Mouse (Mus musculus) midbrain, embryonic 12.5 days (tissue): Measurements from ENCODE around the gene Slc34a2. TPM values are rescaled to one million over a fixed set of nuclear protein-coding genes. Genes with fewer than 3 reads are reported as not detected.

Source experiments
- ATAC-seq: fragments of 200-750 bp; cut with Nextera tagmentation; 2 replicates; pipeline ENCODE4 v1.8.0; 2017; ENCODE audit warnings: low read depth, moderate TSS enrichment, moderate library complexity; ENCODE audit not compliant: low FRiP score
- H3K27ac ChIP-seq: fragments of 300-500 bp; sonication (generic); replicated peaks from 2 replicates; pipeline ENCODE4 v1.5.1; 2016; ENCODE audit warnings: mild to moderate bottlenecking
- H3K27me3 ChIP-seq: fragments of 300-500 bp; sonication (generic); 2 replicates; pipeline ENCODE4 v1.6.1; 2016; ENCODE audit warnings: mild to moderate bottlenecking
- H3K36me3 ChIP-seq: fragments of 300-500 bp; sonication (generic); 2 replicates; pipeline ENCODE4 v1.6.1; 2016
- H3K4me1 ChIP-seq: fragments of 300-500 bp; sonication (generic); 2 replicates; pipeline ENCODE4 v1.6.1; 2016
- H3K4me2 ChIP-seq: fragments of 300-500 bp; sonication (generic); replicated peaks from 2 replicates; pipeline ENCODE4 v1.6.1; 2016; ENCODE audit warnings: mild to moderate bottlenecking, moderate library complexity
- H3K4me3 ChIP-seq: fragments of 300-500 bp; sonication (generic); 2 replicates; pipeline ENCODE4 v1.5.1; 2016; ENCODE audit warnings: mild to moderate bottlenecking
- H3K9ac ChIP-seq: fragments of 300-500 bp; sonication (generic); replicated peaks from 2 replicates; pipeline ENCODE4 v1.6.1; 2016; ENCODE audit warnings: mild to moderate bottlenecking, moderate library complexity
- H3K9me3 ChIP-seq: fragments of 300-500 bp; sonication (generic); 2 replicates; pipeline ENCODE4 v1.6.1; 2016; ENCODE audit warnings: mild to moderate bottlenecking
- WGBS: fragments of 180-500 bp; shearing (Covaris S2); methylation state at CpG from one replicate; pipeline ENCODE4 v1.1.7; 2016; 5-methylcytosine and 5-hydroxymethylcytosine counted together
- polyA plus RNA-seq: library from polyadenylated mRNA; unstranded; fragments of >200 nt; fragmentation: Nextera tagmentation; extraction: Ambion mirVana; gene quantifications from 2 replicates; pipeline ENCODE4 v1.2.1, GENCODE M21; 2016

Gene Slc34a2
- not detected in 2 replicates for polyA plus RNA-seq

DNA sequence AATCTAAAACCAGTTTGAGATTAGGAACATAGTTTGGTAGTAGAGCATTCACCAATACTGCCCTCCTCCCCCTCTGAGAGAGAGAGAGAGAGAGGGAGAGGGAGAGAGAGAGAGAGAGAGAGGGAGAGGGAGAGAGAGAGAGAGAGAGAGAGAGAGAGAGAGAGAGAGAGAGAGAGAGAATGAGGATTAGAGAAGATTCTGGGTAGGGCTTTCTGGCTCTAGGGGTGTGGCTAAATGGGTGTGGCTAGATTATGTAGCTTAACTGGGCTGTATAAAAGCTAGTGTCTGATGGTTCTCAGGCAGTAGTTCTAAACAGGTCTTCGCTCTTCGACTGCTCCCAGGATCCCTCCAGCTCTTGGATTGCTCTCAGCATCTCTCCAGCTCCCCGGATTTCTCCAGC, at the start of gene Slc34a2:
TSS of gene Slc34a2 (plus strand) at position 301 of the 400 bp plus-strand sequence.
- no peak within 1 kb of the TSS for H3K9ac ChIP-seq
- H3K4me2 ChIP-seq: no peak within 1 kb of the TSS
- H3K4me1 ChIP-seq: no peaks in the 10 kb centered on the region
- H3K27me3 ChIP-seq: no peaks in the 10 kb centered on the region
- ATAC-seq: no peak
- H3K4me3 ChIP-seq: no peak within 1 kb of the TSS
- H3K36me3 ChIP-seq: no peaks in the 10 kb centered on the region
- H3K9me3 ChIP-seq: no peaks in the 10 kb centered on the region
- 78% methylated on average over 3 of the region's 3 CpGs for WGBS
- H3K27ac ChIP-seq: no peak within 1 kb of the TSS

DNA sequence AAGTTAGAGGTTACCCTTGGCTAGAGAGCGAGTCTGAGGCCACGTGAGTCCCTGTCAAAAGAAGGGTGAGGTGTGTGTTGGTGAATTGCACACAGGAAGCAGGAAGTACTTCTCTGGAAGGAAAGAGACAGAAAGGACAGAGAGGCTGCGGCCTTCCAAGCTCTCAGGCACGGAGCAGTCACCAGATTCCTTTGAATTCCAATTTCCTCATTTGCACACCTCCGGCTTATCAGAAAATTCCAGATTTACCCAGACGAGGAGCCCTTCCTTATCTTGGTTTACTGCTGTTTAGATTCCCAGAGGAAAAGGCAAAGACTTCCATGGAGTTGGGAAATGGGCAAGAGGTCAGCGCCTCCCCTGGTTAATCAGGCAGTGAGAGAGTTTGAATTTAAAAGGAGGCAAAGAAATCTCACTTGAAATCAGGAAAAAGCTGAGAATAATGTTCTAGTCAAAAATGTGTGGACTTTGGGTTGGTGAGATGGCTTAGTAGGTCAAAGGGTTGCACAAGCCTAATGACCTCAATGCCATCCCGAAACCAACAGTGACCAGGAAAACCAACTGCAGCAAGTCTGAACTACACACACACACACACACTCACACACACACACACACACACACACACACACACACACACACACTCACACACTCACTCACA, 47.1 kb upstream of the Slc34a2 start:
- Histone ChIP-seq H3K27me3 (no peaks in the 10 kb centered on the region), H3K9me3 (no peaks in the 10 kb centered on the region), H3K4me2 (no peak overlapping the region), H3K4me3 (no peak overlapping the region), H3K27ac (no peak overlapping the region), H3K36me3 (no peaks in the 10 kb centered on the region), H3K4me1 (no peaks in the 10 kb centered on the region), H3K9ac (no peak overlapping the region)
- ATAC-seq: no peak
- 82% methylated on average over 8 of the region's 8 CpGs for WGBS

DNA sequence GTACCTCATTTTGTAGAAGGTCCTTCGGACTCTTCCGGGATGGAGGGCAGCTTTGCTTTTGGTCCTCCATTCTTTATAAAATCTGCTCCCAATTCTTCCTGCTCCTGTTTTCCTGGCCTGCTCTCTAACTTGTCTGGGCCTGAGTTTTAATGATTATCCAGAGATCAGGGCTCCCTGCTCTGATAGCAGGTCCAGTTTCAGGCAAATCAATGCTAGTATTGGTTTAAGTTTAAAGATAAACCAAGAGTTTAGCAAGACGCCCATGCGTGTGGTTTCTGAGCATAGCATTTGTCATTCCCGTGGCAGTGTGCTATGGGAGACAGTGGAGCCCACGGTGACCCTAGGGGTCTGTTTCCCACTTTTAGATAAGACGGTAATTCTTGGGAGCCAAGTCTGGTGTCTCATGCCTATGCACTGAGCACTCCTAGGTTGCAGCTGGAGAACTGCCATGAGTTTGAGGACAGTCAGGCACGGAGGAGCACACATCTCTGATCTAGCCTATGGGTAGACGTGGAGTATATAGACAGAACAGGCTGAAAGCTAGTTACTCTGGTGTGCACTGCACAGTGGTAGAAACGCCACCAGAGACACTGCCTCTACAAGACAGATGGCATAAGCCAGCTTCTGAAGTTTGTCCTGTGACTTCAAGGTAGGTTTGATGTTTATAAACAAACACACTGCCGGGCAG, 45.5 kb upstream of the Slc34a2 start:
- Histone ChIP-seq H3K4me2 (no peak overlapping the region), H3K9ac (no peak overlapping the region), H3K4me1 (peaks cover 8% of the 10 kb centered on the region), H3K4me3 (no peak overlapping the region), H3K36me3 (no peaks in the 10 kb centered on the region), H3K27ac (no peak overlapping the region), H3K27me3 (no peaks in the 10 kb centered on the region), H3K9me3 (no peaks in the 10 kb centered on the region)
- no peak for ATAC-seq
- WGBS: 91% methylated on average over 11 of the region's 11 CpGs

DNA sequence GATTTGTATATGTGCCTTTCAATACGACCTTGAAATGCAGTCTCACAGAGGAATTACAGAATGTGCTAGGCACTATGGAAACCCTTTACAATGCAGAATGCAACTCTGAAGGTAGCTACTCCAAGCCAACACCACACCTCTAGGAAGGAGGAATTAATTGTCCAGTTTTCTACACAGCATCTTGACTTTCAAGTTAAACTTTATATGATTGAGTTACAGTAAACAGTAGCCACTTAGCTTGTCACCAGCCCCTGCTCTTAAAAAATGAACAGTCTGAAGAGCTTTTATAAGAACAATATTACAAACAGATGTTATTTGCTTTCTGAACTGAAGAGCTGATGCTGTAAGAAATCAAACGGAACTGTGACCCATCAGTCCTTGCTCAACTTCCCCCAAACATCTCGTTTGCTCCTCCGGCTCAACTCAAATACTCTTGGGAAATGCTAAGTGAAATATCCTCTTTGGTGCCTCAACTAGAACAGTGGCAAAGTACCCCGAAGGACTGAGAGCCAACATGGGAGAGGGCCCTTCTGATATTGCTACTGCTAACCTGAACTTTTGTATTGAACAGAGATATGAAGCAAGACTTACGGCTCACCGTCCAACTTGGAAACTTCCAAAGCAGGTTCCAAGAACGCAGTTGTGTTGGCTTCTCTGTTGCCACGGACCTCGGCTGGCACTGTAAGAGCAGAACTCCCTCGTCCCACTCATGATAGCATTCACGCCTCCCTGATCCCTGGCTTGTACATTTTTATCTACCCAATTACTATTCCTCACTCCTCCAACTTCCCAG, 44.2 kb upstream of the Slc34a2 start:
- peaks cover 8% of the 10 kb centered on the region for H3K4me1 ChIP-seq
- H3K4me2 ChIP-seq: no peak overlapping the region
- H3K4me3 ChIP-seq: no peak overlapping the region
- H3K9ac ChIP-seq: no peak overlapping the region
- ATAC-seq: no peak
- no peaks in the 10 kb centered on the region for H3K9me3 ChIP-seq
- no peaks in the 10 kb centered on the region for H3K27me3 ChIP-seq
- H3K36me3 ChIP-seq: no peaks in the 10 kb centered on the region
- H3K27ac ChIP-seq: no peak overlapping the region
- 90% methylated on average over 12 of the region's 12 CpGs for WGBS

DNA sequence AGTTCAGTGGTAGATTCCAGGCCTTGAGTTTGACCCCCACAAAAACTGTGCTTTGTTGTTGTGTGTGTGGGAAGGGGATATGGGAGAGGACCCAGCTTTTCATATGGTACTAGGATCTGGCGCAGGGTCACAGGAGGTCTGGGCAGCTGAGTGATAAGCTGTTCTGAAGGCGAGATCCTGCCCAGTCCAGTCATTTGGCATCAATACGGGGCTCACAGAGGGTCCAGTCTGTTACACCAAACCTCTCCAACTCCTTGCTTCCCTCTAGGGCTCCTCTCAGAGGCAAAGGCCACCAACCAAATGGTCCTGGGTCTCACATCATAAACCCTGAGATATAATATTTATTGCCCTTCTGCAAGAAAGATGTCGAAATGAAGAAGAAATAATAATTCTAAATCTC, 42.4 kb upstream of the Slc34a2 start:
- Histone ChIP-seq H3K4me2 (no peak overlapping the region), H3K27me3 (no peaks in the 10 kb centered on the region), H3K4me3 (no peak overlapping the region), H3K9me3 (no peaks in the 10 kb centered on the region), H3K9ac (no peak overlapping the region), H3K36me3 (no peaks in the 10 kb centered on the region), H3K27ac (no peak overlapping the region), H3K4me1 (peaks cover 8% of the 10 kb centered on the region)
- no peak for ATAC-seq
- 88% methylated on average over 4 of the region's 4 CpGs for WGBS

DNA sequence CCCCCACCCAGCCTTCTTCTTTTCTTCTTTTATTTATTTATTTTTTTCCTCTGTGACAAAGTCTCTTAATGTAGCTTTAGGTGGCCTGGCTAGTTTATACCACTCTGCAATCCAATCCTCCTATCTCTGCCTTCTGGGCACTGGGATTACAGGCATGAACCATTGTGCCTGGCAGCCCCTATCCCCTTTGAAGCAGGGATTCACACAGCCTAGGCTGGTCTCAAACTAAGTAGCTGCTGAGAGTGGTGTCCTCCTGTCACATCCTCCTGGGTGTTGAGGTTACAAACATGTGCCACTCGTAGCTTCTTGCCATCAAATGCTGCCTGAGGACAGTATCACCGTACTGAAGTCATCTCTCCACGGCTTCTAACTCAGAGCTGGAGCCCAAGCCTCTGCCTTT, 41.7 kb upstream of the Slc34a2 start:
- Histone ChIP-seq H3K9ac (no peak overlapping the region), H3K4me3 (no peak overlapping the region), H3K4me1 (peaks cover 8% of the 10 kb centered on the region), H3K27ac (no peak overlapping the region), H3K9me3 (no peaks in the 10 kb centered on the region), H3K27me3 (no peaks in the 10 kb centered on the region), H3K4me2 (no peak overlapping the region), H3K36me3 (no peaks in the 10 kb centered on the region)
- ATAC-seq: 0 out of 2 replicates have a peak, but pooled peaks have one; percentile 19
- 27% methylated on average over 3 of the region's 3 CpGs for WGBS

DNA sequence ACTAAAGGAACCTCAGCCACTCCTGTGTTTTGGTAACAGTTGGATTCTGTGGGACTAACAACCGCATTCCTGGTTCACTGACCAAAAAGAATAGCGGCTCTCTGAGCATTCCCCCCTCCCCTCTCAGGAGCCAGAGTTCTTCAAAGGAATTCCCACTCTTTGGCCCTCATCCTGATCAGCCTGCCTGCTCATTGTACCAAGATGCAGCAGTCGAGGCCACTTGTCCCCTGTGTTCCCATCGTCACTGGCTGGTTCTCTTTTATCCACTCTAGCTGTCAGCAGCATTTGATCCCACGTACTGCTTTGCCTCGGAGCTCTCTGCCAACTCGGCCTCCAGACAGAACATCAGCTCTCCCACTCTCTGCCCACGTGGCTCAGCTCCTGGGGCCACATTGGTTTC, 41.3 kb upstream of the Slc34a2 start:
- Histone ChIP-seq H3K4me1 (peaks cover 8% of the 10 kb centered on the region), H3K36me3 (no peaks in the 10 kb centered on the region), H3K9ac (no peak overlapping the region), H3K27me3 (no peaks in the 10 kb centered on the region), H3K4me2 (no peak overlapping the region), H3K9me3 (no peaks in the 10 kb centered on the region), H3K4me3 (no peak overlapping the region), H3K27ac (no peak overlapping the region)
- 17% methylated on average over 8 of the region's 8 CpGs for WGBS
- peak; percentile 41; the same call in 1 of the 2 replicates for ATAC-seq

DNA sequence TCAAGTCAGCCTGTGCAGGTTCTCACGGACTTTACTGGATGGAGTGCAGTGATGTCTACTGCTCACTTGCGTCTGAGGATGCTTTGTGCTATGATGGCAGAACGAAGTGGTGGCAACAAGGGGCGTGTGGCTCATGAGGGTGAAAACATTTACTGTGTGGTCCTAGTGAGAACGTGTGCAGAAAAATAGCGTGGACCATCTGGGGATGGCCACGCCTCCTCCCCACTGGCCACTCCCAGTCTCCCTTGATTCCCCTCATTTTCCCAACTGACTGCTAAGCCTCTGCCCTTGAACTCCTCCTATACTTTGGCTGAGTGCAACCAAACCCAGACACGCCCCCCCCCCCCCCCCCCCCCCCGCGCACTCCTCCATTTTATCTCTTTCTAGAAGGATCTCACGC, 40.8 kb upstream of the Slc34a2 start:
- Histone ChIP-seq H3K36me3 (no peaks in the 10 kb centered on the region), H3K27me3 (no peaks in the 10 kb centered on the region), H3K4me3 (no peak overlapping the region), H3K4me2 (no peak overlapping the region), H3K9ac (no peak overlapping the region), H3K27ac (no peak overlapping the region), H3K9me3 (no peaks in the 10 kb centered on the region), H3K4me1 (peaks cover 8% of the 10 kb centered on the region)
- WGBS: 77% methylated on average over 11 of the region's 11 CpGs
- no peak for ATAC-seq

DNA sequence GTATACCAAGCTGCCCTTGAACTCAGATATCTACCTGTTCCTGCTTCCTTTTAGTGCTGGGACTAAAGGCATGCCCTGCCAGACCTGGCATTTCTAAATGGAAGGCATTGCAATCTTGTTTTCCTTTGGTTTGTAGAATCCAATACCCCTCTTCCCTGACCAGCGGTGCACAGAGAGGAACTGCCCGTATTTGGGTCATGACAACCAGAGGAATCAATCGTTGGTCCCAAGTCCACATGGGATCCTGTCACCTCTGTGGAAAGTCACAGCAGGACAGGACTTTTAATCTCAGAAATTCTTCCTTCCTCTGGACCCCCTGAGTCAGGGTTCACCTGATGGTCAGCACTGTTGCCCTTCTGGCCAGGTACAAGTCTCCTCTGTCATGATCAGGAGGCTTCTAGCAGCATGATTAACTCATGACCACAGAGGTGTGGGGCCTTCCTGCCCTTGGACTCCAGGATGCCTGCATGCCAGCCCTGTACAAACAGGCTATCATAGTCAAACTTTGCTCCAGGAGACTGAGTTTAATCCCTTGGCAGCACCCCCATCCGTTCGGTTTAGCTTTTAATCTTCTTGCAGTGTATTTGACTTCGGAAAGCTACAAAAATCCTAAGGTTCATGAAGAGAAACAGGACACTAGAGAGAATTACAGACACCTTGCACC, 39.7 kb upstream of the Slc34a2 start:
- Histone ChIP-seq H3K4me1 (peaks cover 8% of the 10 kb centered on the region), H3K4me2 (no peak overlapping the region), H3K9me3 (no peaks in the 10 kb centered on the region), H3K27me3 (no peaks in the 10 kb centered on the region), H3K4me3 (no peak overlapping the region), H3K9ac (no peak overlapping the region), H3K36me3 (no peaks in the 10 kb centered on the region), H3K27ac (no peak overlapping the region)
- WGBS: 83% methylated on average over 6 of the region's 6 CpGs
- ATAC-seq: no peak

DNA sequence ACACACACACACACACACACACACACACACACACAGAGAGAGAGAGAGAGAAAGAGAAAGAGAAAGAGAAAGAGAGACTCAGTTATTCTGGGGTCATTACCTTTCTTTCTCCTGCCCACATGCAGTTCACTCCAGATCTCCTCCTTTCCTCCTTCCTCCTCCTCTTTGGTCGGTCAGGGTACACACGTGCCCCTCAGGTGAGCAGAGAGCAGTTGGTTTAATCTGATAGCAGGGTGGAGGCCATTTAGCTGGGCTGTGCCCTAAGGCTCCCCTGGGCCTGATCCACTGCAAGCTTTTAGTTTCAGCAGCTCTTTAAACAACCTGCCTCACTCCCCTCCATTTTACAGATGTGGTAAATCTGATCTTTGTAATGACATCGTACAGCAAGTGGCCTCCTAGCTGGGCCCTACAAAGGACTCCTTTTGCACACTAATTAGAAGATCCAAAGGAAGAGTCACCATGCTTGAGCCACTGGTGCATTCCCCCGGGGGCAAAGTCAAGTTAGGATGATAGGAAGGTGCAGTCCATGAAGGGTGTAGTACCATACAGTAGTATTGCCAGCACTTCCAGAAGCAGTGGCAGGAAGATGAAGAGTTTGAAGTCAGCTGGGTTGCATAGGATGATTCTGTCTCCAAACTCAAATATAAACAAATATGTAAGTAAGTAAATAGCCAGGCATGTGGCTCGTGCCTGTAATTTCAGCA, 37.6 kb upstream of the Slc34a2 start:
- Histone ChIP-seq H3K9me3 (0 out of 2 replicates have a peak, but pooled peaks cover 2% of the 10 kb centered on the region), H3K4me3 (no peak overlapping the region), H3K36me3 (no peaks in the 10 kb centered on the region), H3K27ac (no peak overlapping the region), H3K4me1 (peaks cover 8% of the 10 kb centered on the region), H3K4me2 (no peak overlapping the region), H3K9ac (no peak overlapping the region), H3K27me3 (no peaks in the 10 kb centered on the region)
- 67% methylated on average over 5 of the region's 5 CpGs for WGBS
- no peak for ATAC-seq

DNA sequence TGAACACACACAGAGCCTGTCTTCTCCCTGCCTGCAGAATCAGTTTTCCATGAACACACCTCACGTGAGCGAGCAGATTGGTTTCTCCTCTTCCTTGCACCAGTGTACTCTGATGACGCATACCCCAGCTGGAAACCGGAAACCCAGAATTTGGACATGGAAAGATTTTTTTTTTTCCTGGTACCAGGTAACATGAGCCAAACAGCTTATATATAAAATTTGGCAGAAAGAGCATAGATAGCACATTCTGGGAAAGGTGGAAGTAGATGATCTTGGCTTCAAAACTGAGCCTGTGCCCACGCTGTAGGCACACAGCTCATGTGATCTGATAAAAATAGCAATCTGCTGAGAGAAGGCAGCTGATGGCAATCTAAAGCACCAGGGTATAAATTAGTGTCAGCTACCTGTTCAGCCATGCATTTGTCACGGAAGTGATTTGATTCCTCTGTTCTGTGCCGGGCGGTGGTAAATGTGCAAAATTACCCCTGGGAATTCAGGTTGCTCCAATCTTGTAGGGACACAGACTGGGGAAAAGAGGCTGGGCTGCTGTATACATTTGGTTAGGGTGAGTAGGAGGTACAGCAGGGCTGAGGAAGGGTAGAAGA, 35.2 kb upstream of the Slc34a2 start:
- no peak overlapping the region for H3K4me3 ChIP-seq
- H3K4me1 ChIP-seq: no peaks in the 10 kb centered on the region
- 86% methylated on average over 8 of the region's 8 CpGs for WGBS
- H3K36me3 ChIP-seq: no peaks in the 10 kb centered on the region
- no peak overlapping the region for H3K9ac ChIP-seq
- no peak for ATAC-seq
- no peak overlapping the region for H3K27ac ChIP-seq
- H3K9me3 ChIP-seq: 0 out of 2 replicates have a peak, but pooled peaks cover 8% of the 10 kb centered on the region
- H3K27me3 ChIP-seq: no peaks in the 10 kb centered on the region
- H3K4me2 ChIP-seq: no peak overlapping the region
